Mouse (Mus musculus): ENCODE measurements around the gene Senp2.

DNA sequence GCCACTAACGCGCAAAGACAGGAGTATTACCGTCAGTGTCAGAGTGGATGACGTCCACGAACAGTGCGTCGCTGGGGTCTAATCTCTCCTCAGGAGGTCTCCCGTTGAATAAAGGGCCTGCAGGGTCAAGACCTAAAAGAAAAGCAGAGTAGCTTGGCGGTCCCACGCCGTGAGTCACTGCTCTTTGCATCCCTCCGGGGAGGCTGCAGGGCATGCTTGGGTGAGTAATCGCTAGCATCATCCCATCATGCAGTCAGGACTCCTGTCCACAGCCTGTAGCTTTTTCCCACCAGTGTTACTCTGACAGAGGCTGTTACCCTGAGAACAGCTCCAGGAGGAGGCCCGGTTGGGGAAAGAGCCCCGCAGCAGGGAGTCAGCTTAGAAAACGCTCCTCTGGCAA lies 33.1 kb upstream of the Senp2 start:
- TF ChIP-seq POLR2A (IDR thresholded peaks at IDR 0.05; ENCODE audit: low read depth, low read length) (no peak), CTCF (conservative IDR thresholded peaks at IDR 0.05; ENCODE audit: insufficient read depth, insufficient read length, low read depth, low read length) (no peak)
